Mouse (Mus musculus) heart, postnatal 14 days (tissue): ENCODE measurements around the gene Slc27a2. TPM values are rescaled to one million over a fixed set of nuclear protein-coding genes. Genes with fewer than 3 reads are reported as not detected.

Experiments used
- total RNA-seq, 2 experiments: library from RNA; stranded (reverse); gene quantifications; 2 replicates each; pipeline ENCODE4 v1.2.3; 2021

The Slc27a2 gene
- total RNA-seq, 2 experiments from 2014 or later = 1.2 TPM; not detected in 1

Other genes starting within 250 kb of the Slc27a2 start
- gene Atp8b4, start 51.7 kb upstream of the Slc27a2 start, total RNA-seq = under 1 TPM; 0.41 to 0.76 TPM
- 1 to 10 TPM; 2.6 to 3.2 TPM for gene Hdc, start 66.9 kb downstream of the Slc27a2 start, total RNA-seq
- 10 to 100 TPM; 14.2 to 17.4 TPM for gene Gabpb1, start 123.9 kb downstream of the Slc27a2 start, total RNA-seq
- gene Usp8, start 154.9 kb downstream of the Slc27a2 start, total RNA-seq = 10 to 100 TPM; 29.3 to 31.9 TPM
- gene Usp50, start 231.1 kb downstream of the Slc27a2 start, total RNA-seq = under 1 TPM in 1 of 2 experiments, not detected in 1; 0.17 TPM